Mouse (Mus musculus): ENCODE results near the gene Mlf2.
A peak's percentile ranks its signal among the peaks of the same experiment; 100 is the strongest.

Gene Mlf2

DNA sequence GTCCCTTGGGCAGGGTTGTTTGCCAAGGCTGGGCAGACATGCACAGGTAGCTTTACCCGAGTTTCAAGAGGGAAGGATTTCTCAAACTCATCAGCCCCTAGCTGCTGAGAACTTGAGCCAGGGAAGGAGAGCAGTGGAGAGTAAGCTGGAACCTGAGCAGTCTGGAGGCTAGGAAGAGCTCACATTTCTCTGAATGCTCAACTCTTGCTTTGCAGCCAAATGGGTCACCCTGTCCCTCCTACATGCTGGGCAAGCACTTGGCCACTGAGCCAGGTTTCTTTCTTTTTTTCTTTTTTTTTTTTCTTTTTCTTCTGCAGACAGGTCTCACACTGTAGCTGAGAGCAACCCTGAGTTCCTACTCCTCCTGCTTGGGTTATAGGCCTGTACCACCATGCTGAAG lies 5.5 kb downstream of the Mlf2 start:
- peak; percentile 63 for DNase-seq

DNA sequence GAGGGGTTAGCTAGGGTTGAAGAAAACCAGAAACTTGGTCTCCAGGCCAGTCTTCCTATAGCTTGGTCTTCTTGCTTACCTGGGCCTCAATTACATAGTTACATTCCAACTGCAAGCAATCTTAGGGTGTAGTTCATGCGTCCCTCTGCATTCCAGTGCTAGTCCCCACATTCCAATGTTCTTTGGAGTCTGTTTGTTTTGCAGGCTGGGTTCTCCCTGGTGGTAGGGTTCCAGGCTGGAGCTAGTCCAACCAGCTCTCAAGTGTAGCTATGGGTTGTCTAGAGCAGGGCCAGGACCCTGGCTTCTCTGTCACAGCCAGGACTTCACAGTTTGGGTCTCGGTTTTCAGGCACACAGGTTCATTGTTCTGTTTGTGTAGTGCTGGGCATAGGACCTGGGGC lies 6.3 kb downstream of the Mlf2 start:
- DNase-seq: no peak

DNA sequence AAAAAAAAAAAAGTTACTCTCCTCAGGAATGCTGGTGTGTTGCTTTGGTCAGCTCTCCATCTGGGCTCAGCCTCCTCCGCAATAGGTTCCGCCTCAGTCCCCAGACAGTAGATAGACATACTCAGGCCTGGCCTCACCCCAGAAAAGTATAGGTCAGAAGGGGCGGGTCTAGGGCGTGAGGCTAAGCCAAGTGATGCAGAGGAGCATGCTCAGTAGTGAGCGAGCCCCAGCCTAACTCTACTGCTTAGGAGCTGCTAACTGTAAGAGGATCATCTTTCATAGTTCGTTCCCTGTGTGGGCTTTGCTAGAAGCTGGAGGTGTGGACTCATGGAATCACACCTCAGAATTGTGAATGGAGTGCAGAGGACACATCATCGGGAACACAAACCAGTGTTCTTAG lies 7.4 kb downstream of the Mlf2 start:
- DNase-seq: peak; percentile 18

DNA sequence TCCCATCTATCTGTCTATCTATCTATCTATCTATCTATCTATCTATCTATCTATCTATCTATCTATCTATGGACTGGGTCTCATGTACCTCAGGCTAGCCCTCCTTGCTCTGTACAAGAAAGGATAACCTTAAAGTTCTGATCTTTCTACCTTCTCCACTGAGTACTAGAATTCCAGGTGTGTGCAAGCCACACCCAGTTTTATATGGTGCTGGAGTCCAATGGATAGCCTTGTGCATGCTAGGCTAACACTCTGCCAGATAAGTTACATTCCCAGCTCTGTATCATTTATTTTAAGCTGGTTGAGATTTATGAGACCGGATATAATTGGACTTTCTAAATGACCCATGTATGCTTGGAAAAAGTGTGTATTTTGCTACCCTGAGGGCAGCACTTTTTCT lies 10.5 kb downstream of the Mlf2 start:
- no peak for DNase-seq

DNA sequence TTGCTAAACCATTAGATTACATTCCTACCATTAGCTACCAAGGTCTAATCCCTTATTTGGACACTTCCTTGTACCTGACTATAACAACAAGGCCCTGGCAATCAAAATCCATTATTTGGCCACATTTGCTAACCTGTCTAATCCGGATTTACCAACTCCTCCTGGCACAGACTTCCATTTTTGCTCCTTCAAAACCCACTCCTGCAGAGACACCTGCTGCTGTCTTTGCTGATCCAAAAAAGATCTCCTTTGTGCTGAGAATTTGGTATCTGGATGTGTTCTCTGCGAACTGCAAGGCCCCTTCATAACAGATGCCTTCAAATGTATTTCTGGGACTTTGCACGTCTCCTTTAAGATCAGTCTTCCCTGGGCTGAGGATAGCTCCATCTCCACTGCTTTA lies 12.3 kb downstream of the Mlf2 start:
- peak; percentile 62 for DNase-seq

DNA sequence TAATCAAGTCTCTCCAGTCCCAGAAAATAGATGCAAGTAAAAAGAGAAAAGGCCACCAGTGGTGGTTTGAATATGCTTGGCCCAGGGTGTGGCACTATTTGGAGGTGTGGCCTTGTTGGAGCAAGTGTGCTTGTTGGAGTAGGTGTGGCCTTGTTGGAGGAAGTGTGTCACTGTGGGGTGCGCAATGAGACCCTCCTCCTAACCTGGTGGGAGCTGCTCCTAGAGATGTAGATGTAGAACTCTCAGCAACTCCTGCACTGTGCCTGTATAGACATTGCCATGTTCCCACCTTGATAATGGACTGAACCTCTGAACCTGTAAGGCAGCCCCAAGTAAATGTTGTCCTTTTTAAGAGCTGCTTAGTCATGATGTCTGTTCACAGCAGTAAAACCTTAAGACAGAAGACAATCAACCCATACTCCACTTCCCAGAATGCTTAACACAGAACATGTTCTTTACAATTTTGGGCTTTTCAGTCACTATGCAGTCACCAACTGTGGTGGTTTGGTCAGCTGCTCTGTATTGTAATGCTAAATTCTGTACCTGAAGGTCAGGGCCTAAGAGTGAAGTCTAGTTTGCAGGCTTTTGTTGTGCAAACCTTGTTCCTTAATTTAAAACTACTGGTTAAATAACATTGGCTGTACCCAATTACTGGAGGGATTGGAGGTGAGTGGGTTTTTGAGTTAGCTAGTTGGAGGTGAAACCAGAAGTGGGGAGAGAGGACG lies 23.0 kb downstream of the Mlf2 start:
- DNase-seq: no peak

DNA sequence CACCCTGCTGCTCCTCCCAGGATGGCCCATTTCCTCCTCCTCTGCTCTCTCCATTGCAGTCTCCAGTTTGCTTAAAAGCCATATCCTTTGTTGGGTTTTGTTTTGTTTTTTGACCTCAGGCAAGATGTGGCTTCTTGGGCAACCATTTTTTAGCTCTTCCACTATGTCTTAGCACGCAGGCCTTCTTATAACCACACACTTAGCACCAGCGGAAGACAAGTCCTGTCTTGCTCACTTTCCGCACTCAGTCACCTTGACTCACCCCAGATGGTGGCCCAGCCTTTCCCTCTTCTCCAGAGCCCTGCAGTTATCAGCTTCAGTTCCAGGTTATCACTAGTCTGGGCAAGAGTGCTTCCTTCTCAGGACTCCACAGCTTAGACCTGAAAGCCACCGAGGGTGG lies 24.0 kb downstream of the Mlf2 start:
- no peak for DNase-seq

DNA sequence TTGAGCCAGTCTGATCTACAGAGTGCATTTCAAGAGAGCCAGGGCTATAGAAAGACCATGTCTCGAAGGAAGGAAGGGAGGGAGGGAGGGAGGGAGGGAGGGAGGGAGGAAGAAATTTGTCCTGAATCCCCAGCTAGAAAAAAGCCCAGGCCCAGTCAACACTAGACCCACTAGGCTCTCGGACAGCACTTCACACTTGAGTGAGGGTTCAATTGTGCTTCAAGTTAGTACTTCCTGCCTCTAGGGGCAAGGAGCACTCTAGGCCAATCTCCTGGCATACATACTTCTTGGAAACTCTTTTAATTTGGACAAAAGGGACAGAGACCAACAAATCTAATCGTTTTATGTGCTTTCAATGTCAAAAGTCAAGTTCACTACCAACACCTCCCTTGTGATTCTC lies 26.9 kb downstream of the Mlf2 start:
- no peak for DNase-seq

DNA sequence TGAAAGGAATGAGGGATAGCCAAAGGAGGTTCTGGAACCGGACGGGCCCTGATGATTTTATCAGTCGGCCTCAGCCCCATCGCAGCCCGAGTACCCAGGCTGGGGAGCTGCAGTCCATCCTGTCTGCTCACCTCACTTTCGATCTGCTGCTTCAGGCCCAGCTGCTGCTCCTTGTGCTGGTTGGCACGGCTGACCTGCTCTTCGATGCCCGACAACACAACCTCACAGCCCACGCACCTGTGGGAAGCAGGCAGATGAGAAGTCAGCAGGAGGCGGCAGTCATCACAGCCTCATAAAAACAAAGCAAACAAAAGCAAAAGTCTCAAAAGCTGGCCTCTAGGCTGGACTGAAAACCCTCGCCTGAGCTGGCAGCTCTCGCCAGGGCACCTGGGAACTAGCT lies 28.8 kb downstream of the Mlf2 start:
- DNase-seq: peak; percentile 17

DNA sequence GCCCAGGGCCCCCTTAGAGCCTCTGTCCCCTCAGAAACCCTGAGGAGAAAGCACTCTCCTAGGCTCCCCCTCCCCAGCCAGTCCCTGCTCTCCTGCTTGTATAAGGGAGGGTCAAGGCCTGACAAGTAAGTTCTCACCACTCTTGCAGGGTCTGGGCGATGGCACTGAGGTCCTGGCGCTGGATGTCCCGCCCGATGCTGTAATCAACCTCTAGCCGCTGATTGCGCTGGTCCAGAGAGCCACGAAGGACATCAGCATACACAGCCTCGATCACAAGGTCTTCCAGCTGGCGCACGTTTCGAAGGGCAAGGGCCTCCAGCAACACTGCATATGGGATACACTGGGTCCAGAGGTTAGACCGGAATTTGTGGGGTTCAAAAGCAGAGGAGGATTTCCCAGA lies 29.8 kb downstream of the Mlf2 start:
- no peak for DNase-seq

DNA sequence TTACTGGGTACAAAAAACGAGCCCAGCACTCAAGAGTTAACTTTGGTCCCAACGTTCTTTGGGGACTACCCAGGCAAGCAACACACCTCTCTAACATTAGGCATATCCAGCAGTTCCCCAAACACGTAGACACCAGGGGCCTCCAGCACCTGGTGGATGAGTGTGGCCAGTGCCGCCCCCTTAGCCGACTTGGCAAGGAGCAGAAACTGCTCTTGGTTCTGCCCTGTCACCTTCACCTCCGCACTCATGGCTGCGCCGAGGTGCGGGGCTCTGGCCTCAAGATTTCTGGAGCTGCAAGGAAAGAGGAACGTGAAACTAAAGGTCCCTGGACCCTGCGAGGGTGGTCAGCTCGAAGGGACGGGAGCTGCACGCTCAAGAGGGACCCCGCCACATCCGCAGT lies 33.5 kb downstream of the Mlf2 start:
- DNase-seq: no peak

DNA sequence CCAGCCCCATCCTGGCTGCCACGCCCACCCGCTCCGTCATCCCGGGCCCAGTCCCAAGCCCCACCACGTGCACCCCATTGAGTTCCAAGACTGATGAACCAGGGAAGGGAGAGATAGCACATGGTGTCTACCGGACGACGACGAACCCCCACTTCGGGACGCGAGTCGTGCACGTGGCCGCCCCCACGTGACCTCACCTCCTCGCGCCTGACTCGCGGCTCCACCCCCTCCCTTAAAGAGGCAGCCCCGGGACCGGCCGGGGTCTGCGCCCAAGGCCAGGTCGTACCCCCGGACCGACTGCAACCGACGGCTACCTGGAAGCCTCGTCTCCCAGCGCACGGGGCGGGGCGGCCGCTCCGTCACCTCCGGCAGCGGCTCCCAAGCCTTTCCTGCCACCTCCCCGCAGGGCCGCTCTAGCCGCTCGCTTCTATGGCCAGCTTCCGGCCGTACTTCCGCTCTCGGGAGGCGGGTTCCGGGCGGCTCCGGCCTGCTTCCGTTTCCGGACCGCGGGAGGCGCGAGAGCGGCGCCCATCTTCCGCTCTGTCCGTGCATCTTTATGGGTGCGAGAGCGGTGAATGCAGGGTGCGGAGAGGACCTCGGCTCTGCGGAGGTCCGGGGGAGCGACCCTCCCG lies 34.0 kb downstream of the Mlf2 start, which contains the start of gene Cops7a:
Gene Cops7a (minus strand): TSS at position 451 of the 632 bp plus-strand sequence.
- peak; percentile 95 for DNase-seq

DNA sequence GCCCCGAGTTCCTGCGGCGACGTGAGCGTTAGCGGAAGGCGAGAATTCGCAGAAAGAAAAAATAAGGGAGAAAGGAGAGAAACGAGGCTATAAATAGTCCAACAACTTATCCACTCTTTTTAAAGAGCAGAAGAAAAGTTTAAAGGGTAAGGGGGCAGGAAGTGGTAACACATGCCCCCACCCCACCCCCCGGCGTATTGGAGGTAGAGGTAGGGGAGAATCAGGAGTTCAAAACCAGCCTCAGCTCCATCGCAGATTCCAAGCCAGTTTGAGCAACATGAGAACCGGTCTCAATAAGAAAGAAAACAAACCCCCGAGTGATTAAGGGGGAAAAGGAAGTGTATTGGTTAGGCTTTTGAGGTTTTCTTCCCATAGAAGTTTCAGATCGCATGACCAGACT lies 34.6 kb downstream of the Mlf2 start:
- DNase-seq: no peak

DNA sequence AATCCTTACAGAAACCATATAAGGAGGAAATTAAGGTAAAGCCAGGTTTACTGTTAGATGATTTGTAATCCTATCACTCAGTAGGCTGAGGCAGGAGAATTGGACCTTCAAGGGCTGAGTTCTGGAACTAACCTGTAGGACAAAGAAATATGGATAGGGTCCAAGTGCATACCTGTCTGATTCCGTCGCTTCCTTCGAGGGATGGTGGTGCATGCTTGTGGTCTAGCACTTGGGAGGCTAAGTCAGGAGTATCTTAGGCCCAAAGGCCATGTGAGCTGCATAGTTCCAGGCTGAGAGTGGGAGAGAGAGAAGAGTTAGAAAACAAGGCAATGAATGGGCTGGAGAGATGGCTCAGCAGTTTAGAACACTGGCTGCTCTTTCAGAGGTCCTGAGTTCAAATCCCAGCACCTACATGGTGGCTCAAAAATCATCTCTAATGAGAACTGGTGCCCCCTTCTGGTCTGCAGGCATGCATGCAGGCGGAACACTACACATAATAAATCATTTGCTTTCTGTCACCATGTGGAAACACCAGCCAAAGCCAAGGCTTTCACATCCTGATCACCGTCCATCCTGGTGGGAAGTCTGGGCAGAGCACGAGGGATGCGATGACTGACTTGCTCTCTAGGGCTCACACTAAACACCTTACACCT lies 35.4 kb downstream of the Mlf2 start:
- peak; percentile 28 for DNase-seq

DNA sequence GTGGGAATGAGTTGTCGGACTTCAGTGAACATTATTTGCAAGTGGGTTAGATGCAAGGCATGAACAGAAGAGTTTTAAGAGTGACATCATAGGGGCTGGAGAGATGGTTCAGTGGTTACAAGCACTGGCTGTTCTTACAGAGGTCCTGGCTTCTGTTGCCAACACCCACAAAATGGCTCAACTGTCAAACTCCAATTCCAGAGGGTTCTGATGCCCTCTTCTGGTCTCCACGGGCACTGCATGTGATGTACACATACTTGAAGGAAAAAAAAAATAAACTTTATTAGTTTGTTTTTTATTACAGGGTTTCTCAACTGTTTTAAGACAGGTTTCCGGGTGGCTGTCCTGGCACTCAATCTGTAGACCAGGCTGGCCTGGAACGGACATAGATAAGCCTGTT lies 36.6 kb downstream of the Mlf2 start:
- DNase-seq: peak; percentile 36
